Mouse (Mus musculus) kidney, embryonic 14.5 days (tissue): ENCODE measurements around the gene Mb. TPM values are rescaled to one million over a fixed set of nuclear protein-coding genes. Genes with fewer than 3 reads are reported as not detected.

ENCODE experiments used
- ATAC-seq: fragments of 200-750 bp; cut with Nextera tagmentation; 2 replicates; pipeline ENCODE4 v1.8.0; 2017; ENCODE audit warnings: moderate number of reproducible peaks, mild to moderate bottlenecking, moderate TSS enrichment, moderate library complexity; ENCODE audit not compliant: low FRiP score, low TSS enrichment
- H3K27ac ChIP-seq: fragments of 300-500 bp; sonication (generic); 2 replicates; pipeline ENCODE4 v1.5.1; 2014; ENCODE audit warnings: low read depth, mild to moderate bottlenecking, low read length, moderate library complexity, mixed read lengths
- H3K27me3 ChIP-seq: fragments of 300-500 bp; sonication (generic); 2 replicates; pipeline ENCODE4 v1.6.1; 2014; ENCODE audit warnings: mild to moderate bottlenecking, low read length; ENCODE audit not compliant: control insufficient read depth, insufficient read depth
- H3K36me3 ChIP-seq: fragments of 300-500 bp; sonication (generic); 2 replicates; pipeline ENCODE4 v1.6.1; 2014; ENCODE audit warnings: low read length, mixed read lengths; ENCODE audit not compliant: control insufficient read depth, insufficient read depth
- H3K4me1 ChIP-seq: fragments of 300-500 bp; sonication (generic); 2 replicates; pipeline ENCODE4 v1.6.1; 2014; ENCODE audit warnings: low read length, mixed read lengths; ENCODE audit not compliant: control insufficient read depth, insufficient read depth
- H3K4me2 ChIP-seq: fragments of 300-500 bp; sonication (generic); replicated peaks from 2 replicates; pipeline ENCODE4 v1.6.1; 2014; ENCODE audit warnings: low read depth, mild to moderate bottlenecking, low read length
- H3K4me3 ChIP-seq: fragments of 300-500 bp; sonication (generic); 2 replicates; pipeline ENCODE4 v1.5.1; 2014; ENCODE audit warnings: mild to moderate bottlenecking, low read length
- H3K9ac ChIP-seq: fragments of 300-500 bp; sonication (generic); 2 replicates; pipeline ENCODE4 v1.6.1; 2014; ENCODE audit warnings: low read depth, mild to moderate bottlenecking, low read length, moderate library complexity
- H3K9me3 ChIP-seq: fragments of 300-500 bp; sonication (generic); 2 replicates; pipeline ENCODE4 v1.6.1; 2016; ENCODE audit warnings: low read length; ENCODE audit not compliant: control insufficient read depth
- WGBS: fragments of 180-500 bp; shearing (Covaris S2); extraction: QIAGEN DNeasy Blood & Tissue Kit; methylation state at CpG from one replicate; pipeline ENCODE4 v1.1.7; 2014; 5-methylcytosine and 5-hydroxymethylcytosine counted together
- polyA plus RNA-seq: library from polyadenylated mRNA; unstranded; fragments of >200 nt; fragmentation: Nextera tagmentation; extraction: Ambion mirVana; gene quantifications from 2 replicates; pipeline ENCODE4 v1.2.1, GENCODE M21; 2014

The Mb gene
- polyA plus RNA-seq = 0.60 and 0.69 TPM in 2 replicates

GRCm38 (mm10) chr15:77050570-77050969 lies at the start of gene Mb:
Gene Mb, minus strand, starts transcription at chr15:77050670.
- no peak within 1 kb of the TSS for H3K9ac ChIP-seq
- WGBS = 90% methylated on average over 10 of the region's 10 CpGs
- no peak within 1 kb of the TSS for H3K4me2 ChIP-seq
- H3K27me3 ChIP-seq = no peaks in the 10 kb centered on the region
- no peaks in the 10 kb centered on the region for H3K9me3 ChIP-seq
- no peaks in the 10 kb centered on the region for H3K36me3 ChIP-seq
- ATAC-seq = no peak
- H3K27ac ChIP-seq = no peak within 1 kb of the TSS
- H3K4me1 ChIP-seq = 0 out of 2 replicates have a peak, but pooled peaks cover 2% of the 10 kb centered on the region
- no peak within 1 kb of the TSS for H3K4me3 ChIP-seq

DNA sequence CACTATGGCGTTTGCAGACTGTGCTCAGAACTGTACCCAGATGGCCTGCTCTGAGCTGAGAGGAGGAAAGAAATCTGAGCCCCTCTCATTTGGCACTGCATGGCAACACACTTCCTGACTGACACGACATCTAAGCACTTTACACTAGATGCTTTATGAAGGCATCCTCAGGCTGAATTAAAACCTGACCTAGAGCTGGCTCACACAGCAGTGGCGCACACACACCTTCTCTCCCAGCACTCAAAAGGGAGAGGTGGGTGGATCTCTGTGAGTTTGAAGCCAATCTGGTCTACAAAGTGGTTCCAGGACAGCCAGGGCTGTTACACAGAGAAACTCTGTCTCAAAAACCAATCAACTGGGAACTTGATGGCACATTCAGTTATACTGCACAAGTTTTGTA lies 49.3 kb upstream of the Mb start:
- no peaks in the 10 kb centered on the region for H3K27me3 ChIP-seq
- H3K36me3 ChIP-seq = peaks cover 42% of the 10 kb centered on the region
- WGBS = 43% methylated on average over 3 of the region's 3 CpGs
- H3K4me3 ChIP-seq = no peak overlapping the region
- no peak overlapping the region for H3K9ac ChIP-seq
- no peak for ATAC-seq
- H3K9me3 ChIP-seq = no peaks in the 10 kb centered on the region
- H3K4me2 ChIP-seq = no peak overlapping the region
- no peak overlapping the region for H3K27ac ChIP-seq
- H3K4me1 ChIP-seq = 0 out of 2 replicates have a peak, but pooled peaks cover 4% of the 10 kb centered on the region

DNA sequence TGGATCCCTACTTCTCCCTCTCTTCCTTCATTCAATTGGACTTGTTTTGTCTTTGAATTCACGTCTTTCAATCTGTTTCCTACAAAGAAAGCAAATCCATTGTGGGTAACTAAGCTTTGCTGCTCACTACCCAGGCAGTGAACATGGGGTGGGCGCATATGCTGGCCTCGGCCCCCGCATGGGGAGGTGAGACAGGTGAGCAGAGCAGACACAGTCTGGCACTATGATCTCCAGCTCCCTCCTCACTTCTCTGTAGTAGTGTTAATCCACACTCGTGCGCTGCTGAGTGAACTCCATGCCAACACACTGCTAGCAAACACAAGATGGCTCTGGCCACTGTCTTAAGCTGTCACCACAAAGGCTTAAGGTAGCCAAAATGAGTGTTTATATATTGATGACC lies 46.9 kb upstream of the Mb start:
- no peaks in the 10 kb centered on the region for H3K27me3 ChIP-seq
- no peak overlapping the region for H3K4me2 ChIP-seq
- 93% methylated on average over 6 of the region's 6 CpGs for whole genome bisulfite sequencing

DNA sequence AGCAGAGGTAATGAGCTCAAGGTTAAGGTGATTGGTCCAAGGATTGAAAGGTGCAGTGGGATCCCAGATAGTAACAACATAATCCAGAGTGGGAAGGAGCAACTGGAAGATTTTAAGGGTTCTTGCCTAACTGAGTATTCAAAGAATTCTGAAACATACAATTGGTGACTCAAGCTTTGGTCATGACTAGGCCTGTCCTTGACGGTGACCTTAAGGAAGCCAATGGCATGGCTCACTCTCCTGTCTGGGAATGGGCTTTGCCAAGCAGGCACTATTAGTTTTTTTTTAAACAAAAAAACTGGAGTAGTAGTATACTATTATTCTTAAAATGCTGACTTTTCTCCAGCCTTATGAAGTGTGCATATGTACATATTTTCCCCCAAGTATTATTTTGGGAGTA lies 44.7 kb upstream of the Mb start:
- 91% methylated on average over 1 of the region's 1 CpGs for WGBS
- no peak overlapping the region for H3K27ac ChIP-seq
- H3K4me2 ChIP-seq = no peak overlapping the region
- no peaks in the 10 kb centered on the region for H3K27me3 ChIP-seq
- no peaks in the 10 kb centered on the region for H3K4me1 ChIP-seq
- no peaks in the 10 kb centered on the region for H3K9me3 ChIP-seq
- H3K9ac ChIP-seq = no peak overlapping the region
- ATAC-seq = no peak
- H3K4me3 ChIP-seq = no peak overlapping the region
- H3K36me3 ChIP-seq = peaks cover 66% of the 10 kb centered on the region

More for the DNA sequence above, 46.9 kb upstream of the Mb start:
- Histone ChIP-seq H3K27ac (no peak overlapping the region), H3K4me1 (no peaks in the 10 kb centered on the region), H3K9ac (no peak overlapping the region), H3K4me3 (no peak overlapping the region), H3K9me3 (no peaks in the 10 kb centered on the region), H3K36me3 (peaks cover 59% of the 10 kb centered on the region)
- no peak for ATAC-seq

DNA sequence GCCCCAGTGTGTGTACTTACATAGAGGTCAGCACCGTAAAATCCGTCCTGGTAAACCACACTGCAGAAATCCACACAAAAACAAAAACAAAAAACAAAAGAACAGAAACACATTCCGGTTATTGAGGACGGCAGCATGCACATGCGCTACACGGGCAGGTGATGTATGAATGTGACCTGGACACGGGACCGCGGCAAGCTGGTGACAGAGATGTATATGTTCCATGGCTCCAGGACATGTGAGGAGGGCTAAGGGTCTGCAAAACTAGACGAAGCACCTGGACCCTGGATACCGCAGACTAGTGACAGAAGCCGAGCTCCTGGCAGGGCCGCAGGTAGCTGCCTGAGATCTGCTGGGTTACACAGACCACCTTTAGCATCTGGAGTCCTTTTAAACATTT lies 44.0 kb upstream of the Mb start:
- no peaks in the 10 kb centered on the region for H3K9me3 ChIP-seq
- no peaks in the 10 kb centered on the region for H3K4me1 ChIP-seq
- no peak overlapping the region for H3K9ac ChIP-seq
- H3K4me3 ChIP-seq = no peak overlapping the region
- 93% methylated on average over 13 of the region's 13 CpGs for WGBS
- H3K36me3 ChIP-seq = peaks cover 63% of the 10 kb centered on the region
- H3K4me2 ChIP-seq = no peak overlapping the region
- H3K27me3 ChIP-seq = no peaks in the 10 kb centered on the region
- no peak for ATAC-seq
- H3K27ac ChIP-seq = no peak overlapping the region

DNA sequence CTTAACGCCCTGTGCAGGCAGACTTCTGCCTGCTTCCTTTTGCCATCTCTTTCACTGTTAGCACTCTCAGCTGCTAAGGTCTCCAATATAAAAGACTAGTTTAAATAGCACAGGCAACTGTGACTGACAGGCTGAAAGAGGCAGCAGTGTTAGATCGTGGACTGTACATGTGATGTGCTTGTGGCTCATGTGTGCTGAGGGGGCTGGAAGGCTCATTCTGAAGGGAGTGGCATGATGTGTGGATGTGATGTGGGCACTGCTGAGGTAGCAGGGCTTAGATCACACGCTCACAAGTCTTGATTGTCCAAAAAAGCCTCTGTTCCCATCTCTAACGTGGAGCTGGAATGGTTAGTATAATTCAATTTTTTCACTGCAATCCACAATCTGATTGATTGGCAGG lies 40.9 kb upstream of the Mb start:
- H3K27ac ChIP-seq = no peak overlapping the region
- ATAC-seq = no peak
- H3K36me3 ChIP-seq = peaks cover 64% of the 10 kb centered on the region
- no peak overlapping the region for H3K4me3 ChIP-seq
- no peaks in the 10 kb centered on the region for H3K4me1 ChIP-seq
- no peaks in the 10 kb centered on the region for H3K27me3 ChIP-seq
- H3K4me2 ChIP-seq = no peak overlapping the region
- WGBS = 88% methylated on average over 4 of the region's 4 CpGs
- no peaks in the 10 kb centered on the region for H3K9me3 ChIP-seq
- no peak overlapping the region for H3K9ac ChIP-seq

DNA sequence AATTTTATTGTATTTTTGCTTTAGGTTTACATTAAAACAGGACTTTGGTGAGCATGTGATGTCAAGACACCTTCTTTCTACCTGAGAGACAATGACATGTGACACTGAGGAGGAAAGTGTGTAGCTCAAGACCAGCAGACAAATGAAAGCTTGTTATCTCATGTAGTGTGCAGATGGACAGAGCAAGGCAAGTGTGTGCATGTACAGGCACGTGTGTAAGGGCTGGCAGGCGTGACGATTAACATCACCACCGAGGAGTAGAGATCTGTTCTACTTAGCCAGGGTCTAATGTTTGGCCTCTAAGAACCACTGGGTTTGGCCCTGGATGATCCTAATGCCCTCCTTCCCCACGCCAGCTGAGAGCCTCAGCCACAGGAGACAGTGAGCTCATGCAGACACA lies 40.1 kb upstream of the Mb start:
- no peaks in the 10 kb centered on the region for H3K9me3 ChIP-seq
- no peak overlapping the region for H3K4me2 ChIP-seq
- H3K9ac ChIP-seq = no peak overlapping the region
- ATAC-seq = no peak
- H3K36me3 ChIP-seq = peaks cover 63% of the 10 kb centered on the region
- no peak overlapping the region for H3K4me3 ChIP-seq
- H3K27ac ChIP-seq = no peak overlapping the region
- 84% methylated on average over 5 of the region's 5 CpGs for WGBS
- no peaks in the 10 kb centered on the region for H3K27me3 ChIP-seq
- H3K4me1 ChIP-seq = no peaks in the 10 kb centered on the region

- Histone ChIP-seq H3K4me1 (no peaks in the 10 kb centered on the region), H3K9me3 (no peaks in the 10 kb centered on the region), H3K27me3 (no peaks in the 10 kb centered on the region), H3K27ac (no peak overlapping the region), H3K4me3 (no peak overlapping the region), H3K4me2 (no peak overlapping the region), H3K9ac (no peak overlapping the region), H3K36me3 (peaks cover 63% of the 10 kb centered on the region)
- 51% methylated on average over 11 of the region's 11 CpGs for WGBS
- ATAC-seq = no peak
Measured at GRCm38 (mm10) chr15:77089249-77089648, 38.8 kb upstream of the Mb start.

DNA sequence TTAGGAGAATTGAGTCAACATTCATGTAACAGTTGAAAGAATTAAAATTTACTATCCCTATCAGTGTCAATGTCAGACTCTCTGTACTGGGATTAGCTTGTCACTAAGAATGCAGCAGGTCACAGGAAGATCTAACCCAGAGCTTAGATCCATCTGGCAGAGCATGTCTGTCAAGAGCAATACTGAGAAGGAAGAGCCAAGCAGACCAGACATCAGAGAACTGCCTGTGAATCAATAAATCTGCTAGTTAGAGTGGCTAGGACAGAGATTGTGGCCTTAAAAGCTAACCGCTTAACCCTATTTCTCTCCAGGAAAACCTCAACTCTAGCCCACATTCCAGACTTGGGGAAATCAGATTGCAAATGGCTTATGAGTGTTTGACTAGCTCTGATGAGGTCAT lies 36.0 kb upstream of the Mb start:
- Histone ChIP-seq H3K4me1 (no peaks in the 10 kb centered on the region), H3K4me2 (no peak overlapping the region), H3K36me3 (peaks cover 59% of the 10 kb centered on the region)

More for the DNA sequence above, 36.0 kb upstream of the Mb start:
- H3K9me3 ChIP-seq = no peaks in the 10 kb centered on the region
- H3K9ac ChIP-seq = no peak overlapping the region
- H3K27ac ChIP-seq = no peak overlapping the region
- H3K4me3 ChIP-seq = no peak overlapping the region
- no peak for ATAC-seq
- H3K27me3 ChIP-seq = no peaks in the 10 kb centered on the region
- 93% methylated on average over 1 of the region's 1 CpGs for WGBS
